Mouse (Mus musculus) neural tube, embryonic 13.5 days (tissue): ENCODE measurements around the gene Polr2i. TPM values are rescaled to one million over a fixed set of nuclear protein-coding genes. Genes with fewer than 3 reads are reported as not detected.
A peak's percentile ranks its signal among the peaks of the same experiment; 100 is the strongest.
"Not testable (repeated sequence)": the region's sequence is repeated elsewhere in the genome, so short reads cannot be mapped to it uniquely, and the experiment has no call there.

Experiments
- ATAC-seq: fragments of 200-750 bp; cut with Nextera tagmentation; 2 replicates; pipeline ENCODE4 v1.8.0; 2017; ENCODE audit warnings: low read depth, mild to moderate bottlenecking, moderate TSS enrichment, moderate library complexity
- H3K27ac ChIP-seq: fragments of 300-500 bp; sonication (generic); replicated peaks from 2 replicates; pipeline ENCODE4 v1.5.1; 2015; ENCODE audit warnings: moderate library complexity, mild to moderate bottlenecking, inconsistent platforms
- H3K27me3 ChIP-seq: fragments of 300-500 bp; sonication (generic); 2 replicates; pipeline ENCODE4 v1.6.1; 2015; ENCODE audit warnings: mild to moderate bottlenecking, inconsistent platforms
- H3K36me3 ChIP-seq: fragments of 300-500 bp; sonication (generic); 2 replicates; pipeline ENCODE4 v1.6.1; 2015; ENCODE audit warnings: mild to moderate bottlenecking, inconsistent platforms
- H3K4me1 ChIP-seq: fragments of 300-500 bp; sonication (generic); replicated peaks from 2 replicates; pipeline ENCODE4 v1.6.1; 2015; ENCODE audit warnings: inconsistent platforms
- H3K4me2 ChIP-seq: fragments of 300-500 bp; sonication (generic); 2 replicates; pipeline ENCODE4 v1.6.1; 2015; ENCODE audit warnings: inconsistent platforms, mild to moderate bottlenecking, moderate library complexity
- H3K4me3 ChIP-seq: fragments of 300-500 bp; sonication (generic); 2 replicates; pipeline ENCODE4 v1.5.1; 2015; ENCODE audit warnings: mild to moderate bottlenecking, inconsistent platforms
- H3K9ac ChIP-seq: fragments of 300-500 bp; sonication (generic); 2 replicates; pipeline ENCODE4 v1.6.1; 2015; ENCODE audit warnings: moderate library complexity, mild to moderate bottlenecking, inconsistent platforms
- H3K9me3 ChIP-seq: fragments of 300-500 bp; sonication (generic); 2 replicates; pipeline ENCODE4 v1.6.1; 2016; ENCODE audit warnings: inconsistent platforms
- WGBS: fragments of 180-500 bp; shearing (Covaris S2); methylation state at CpG from one replicate; pipeline ENCODE4 v1.1.7; 2015; 5-methylcytosine and 5-hydroxymethylcytosine counted together
- polyA plus RNA-seq: library from polyadenylated mRNA; unstranded; fragments of >200 nt; fragmentation: Nextera tagmentation; extraction: Ambion mirVana; gene quantifications from 2 replicates; pipeline ENCODE4 v1.2.1, GENCODE M21; 2015

Polr2i gene
- polyA plus RNA-seq, result 176 and 184 TPM in 2 replicates

GRCm38 (mm10) chr7:30231669-30232454, at the start of gene Polr2i, which contains the start of gene Tbcb:
Polr2i (plus strand) TSS chr7:30231948.
Tbcb (minus strand) TSS chr7:30232272.
- peak; percentile 94 for ATAC-seq
- Histone ChIP-seq H3K4me1 (peaks cover 23% of the 10 kb centered on the region), H3K36me3 (peaks cover 52% of the 10 kb centered on the region), H3K9ac (peak within 1 kb of the TSS; percentile 80), H3K27me3 (no peaks in the 10 kb centered on the region), H3K9me3 (no peaks in the 10 kb centered on the region), H3K27ac (peak within 1 kb of the TSS; percentile 97), H3K4me3 (peak within 1 kb of the TSS; percentile 70), H3K4me2 (peak within 1 kb of the TSS; percentile 72)
- WGBS, result under 1% methylated on average over 67 of the region's 67 CpGs

- H3K4me3 ChIP-seq, H3K4me2 ChIP-seq, ATAC-seq, H3K9ac ChIP-seq, H3K9me3 ChIP-seq, H3K27ac ChIP-seq, H3K27me3 ChIP-seq, H3K4me1 ChIP-seq: not testable (repeated sequence)
- 75% methylated on average over 6 of the region's 7 CpGs for WGBS
- H3K36me3 ChIP-seq, result peaks cover 43% of the 10 kb centered on the region
Observed at GRCm38 (mm10) chr7:30183189-30183588, 48.6 kb upstream of the Polr2i start.

GRCm38 (mm10) chr7:30183879-30184289, 47.9 kb upstream of the Polr2i start, which contains the start of gene Cox7a1:
Cox7a1 (plus strand) TSS chr7:30184144.
- peak within 1 kb of the TSS; percentile 47 for H3K4me2 ChIP-seq
- WGBS, result 1% methylated on average over 11 of the region's 11 CpGs
- H3K9ac ChIP-seq, result 0 out of 2 replicates have a peak within 1 kb of the TSS, but pooled peaks have one; percentile 22
- no peaks in the 10 kb centered on the region for H3K9me3 ChIP-seq
- peaks cover 9% of the 10 kb centered on the region for H3K4me1 ChIP-seq
- H3K36me3 ChIP-seq, result peaks cover 43% of the 10 kb centered on the region
- no peak within 1 kb of the TSS for H3K27ac ChIP-seq
- peak within 1 kb of the TSS; percentile 16; the same call in 1 of the 2 replicates for H3K4me3 ChIP-seq
- peak; percentile 30; the same call in 1 of the 2 replicates for ATAC-seq
- H3K27me3 ChIP-seq, result no peaks in the 10 kb centered on the region

DNA sequence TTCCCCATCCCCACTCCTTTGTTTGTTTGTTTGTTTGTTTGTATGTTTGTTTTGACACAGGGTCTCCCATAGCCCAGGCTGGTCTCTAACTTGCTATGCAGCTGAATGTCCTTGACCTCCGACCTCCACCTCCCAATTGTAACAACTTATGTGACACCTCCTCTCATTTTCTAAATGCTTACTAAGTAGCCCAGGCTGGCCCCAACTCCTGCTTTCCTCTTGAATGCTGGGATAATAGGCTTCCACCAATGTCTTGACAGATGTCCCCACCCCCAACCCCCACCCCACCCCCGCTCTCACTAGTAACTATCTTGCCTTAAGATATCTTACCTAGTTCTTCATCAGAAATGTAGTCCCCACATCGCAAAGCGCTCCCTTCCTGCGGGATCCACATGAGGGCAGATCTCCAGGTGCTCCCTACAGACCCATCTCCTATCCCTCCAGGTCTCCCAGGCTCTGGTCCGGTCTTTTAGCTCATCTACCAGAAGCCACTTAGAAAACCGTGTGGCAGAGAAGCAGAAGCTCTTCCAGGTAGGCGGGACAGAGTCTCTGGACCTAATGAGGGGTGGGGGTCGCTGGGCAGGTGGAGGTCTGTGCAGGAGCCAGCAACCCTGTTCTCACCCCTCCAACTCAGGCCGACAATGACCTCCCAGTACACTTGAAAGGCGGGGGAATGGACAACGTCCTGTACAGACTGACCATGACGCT, 47.0 kb upstream of the Polr2i start:
- H3K4me2 ChIP-seq, result 0 out of 2 replicates have a peak overlapping the region, but pooled peaks have one; percentile 47
- no peaks in the 10 kb centered on the region for H3K9me3 ChIP-seq
- 0 out of 2 replicates have a peak overlapping the region, but pooled peaks have one; percentile 22 for H3K9ac ChIP-seq
- H3K4me1 ChIP-seq, result peaks cover 9% of the 10 kb centered on the region
- H3K4me3 ChIP-seq, result no peak overlapping the region
- no peak for ATAC-seq
- WGBS, result 71% methylated on average over 13 of the region's 13 CpGs
- H3K27ac ChIP-seq, result no peak overlapping the region
- H3K36me3 ChIP-seq, result peaks cover 49% of the 10 kb centered on the region
- H3K27me3 ChIP-seq, result no peaks in the 10 kb centered on the region

DNA sequence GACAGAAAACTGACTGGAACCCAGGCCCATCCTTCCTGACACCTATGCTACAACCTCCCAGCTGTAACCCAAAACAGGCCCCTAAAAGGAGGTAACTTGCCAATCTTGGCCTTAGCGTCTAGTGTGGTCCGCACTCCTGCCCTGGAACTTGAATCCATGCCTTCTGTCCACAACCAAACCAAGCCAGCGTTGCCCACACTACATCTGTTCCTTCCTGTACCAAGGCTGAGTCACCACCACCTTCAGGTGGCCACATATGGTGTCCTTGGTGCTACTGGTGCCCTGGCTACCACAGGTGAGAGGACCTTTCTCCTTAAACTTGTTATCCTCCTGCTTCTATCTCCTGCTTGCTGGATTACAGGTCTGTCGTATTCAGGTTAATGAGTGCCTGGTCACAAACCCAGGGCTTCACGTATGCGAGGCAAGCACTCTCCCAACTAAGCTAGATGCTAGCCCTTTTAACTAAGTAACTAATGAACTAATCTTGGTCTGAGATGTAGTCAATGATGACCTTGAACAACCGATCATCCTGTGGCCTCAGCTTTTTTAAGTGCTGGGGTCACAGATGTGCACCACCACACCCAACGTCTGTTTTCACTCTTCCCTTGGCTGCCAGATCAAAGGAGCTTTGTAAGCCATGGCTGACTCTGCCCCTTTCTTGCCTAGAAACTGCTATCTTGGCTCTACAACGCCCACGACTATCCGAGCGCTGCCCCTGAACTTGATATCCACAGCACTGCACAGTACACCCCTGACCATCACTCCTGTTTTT, 43.2 kb upstream of the Polr2i start:
- H3K9ac ChIP-seq, result no peak overlapping the region
- H3K4me1 ChIP-seq, result peaks cover 22% of the 10 kb centered on the region
- H3K27me3 ChIP-seq, result no peaks in the 10 kb centered on the region
- H3K36me3 ChIP-seq, result peaks cover 75% of the 10 kb centered on the region
- H3K4me2 ChIP-seq, result no peak overlapping the region
- no peak overlapping the region for H3K27ac ChIP-seq
- no peaks in the 10 kb centered on the region for H3K9me3 ChIP-seq
- 85% methylated on average over 12 of the region's 12 CpGs for WGBS
- ATAC-seq, result no peak
- no peak overlapping the region for H3K4me3 ChIP-seq

DNA sequence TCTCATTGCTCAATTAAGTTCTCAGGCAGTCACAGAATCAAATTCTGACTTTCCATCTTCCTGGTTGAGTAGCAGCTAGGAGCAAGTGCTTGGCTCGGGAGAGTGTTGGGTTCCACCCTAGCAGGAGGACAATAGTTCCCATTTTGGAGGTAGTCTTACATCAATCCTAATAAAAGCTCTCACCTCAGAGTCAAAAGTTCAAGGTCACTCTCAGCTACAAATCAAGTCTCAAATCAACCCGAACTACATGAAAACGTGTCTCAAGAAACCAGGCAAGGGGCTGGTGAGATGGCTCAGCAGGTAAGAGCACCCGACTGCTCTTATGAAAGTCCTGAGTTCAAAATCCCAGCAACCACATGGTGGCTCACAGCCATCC, 42.6 kb upstream of the Polr2i start:
- WGBS, result 80% methylated on average over 4 of the region's 4 CpGs
- Histone ChIP-seq H3K27ac (no peak overlapping the region), H3K27me3 (no peaks in the 10 kb centered on the region), H3K9ac (no peak overlapping the region), H3K4me1 (peaks cover 18% of the 10 kb centered on the region), H3K36me3 (peaks cover 75% of the 10 kb centered on the region), H3K4me2 (no peak overlapping the region), H3K4me3 (no peak overlapping the region), H3K9me3 (no peaks in the 10 kb centered on the region)
- ATAC-seq, result no peak

- no peak overlapping the region for H3K4me3 ChIP-seq
- H3K9me3 ChIP-seq, result no peaks in the 10 kb centered on the region
- WGBS, result 94% methylated on average over 12 of the region's 12 CpGs
- H3K4me1 ChIP-seq, result peaks cover 20% of the 10 kb centered on the region
- H3K9ac ChIP-seq, result no peak overlapping the region
- H3K36me3 ChIP-seq, result peaks cover 54% of the 10 kb centered on the region
- H3K27me3 ChIP-seq, result no peaks in the 10 kb centered on the region
- H3K4me2 ChIP-seq, result no peak overlapping the region
- ATAC-seq, result no peak
- H3K27ac ChIP-seq, result no peak overlapping the region
Observed at GRCm38 (mm10) chr7:30192088-30192487, 39.7 kb upstream of the Polr2i start.

DNA sequence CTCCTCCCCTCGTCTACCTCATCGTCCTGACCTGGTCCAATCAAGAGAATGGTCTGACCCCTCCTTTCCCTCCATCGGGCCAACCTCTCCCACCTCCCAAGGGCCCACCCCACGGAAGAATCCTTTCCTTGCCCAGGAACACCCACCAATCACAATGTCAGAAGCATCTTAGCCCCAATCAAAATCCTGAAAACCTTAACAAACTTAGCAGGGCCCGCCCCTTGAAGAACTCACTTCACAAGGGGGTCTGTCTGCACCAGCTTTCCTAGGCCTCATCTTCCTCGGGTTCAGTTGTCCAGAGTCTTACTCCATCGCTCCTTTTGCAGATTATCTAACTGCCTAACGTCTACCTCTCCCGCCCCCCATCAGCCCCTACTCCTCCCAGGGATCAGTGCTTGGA, 38.7 kb upstream of the Polr2i start:
- H3K4me2 ChIP-seq, result peak overlapping the region; percentile 88
- no peak for ATAC-seq
- 17% methylated on average over 9 of the region's 9 CpGs for WGBS

DNA sequence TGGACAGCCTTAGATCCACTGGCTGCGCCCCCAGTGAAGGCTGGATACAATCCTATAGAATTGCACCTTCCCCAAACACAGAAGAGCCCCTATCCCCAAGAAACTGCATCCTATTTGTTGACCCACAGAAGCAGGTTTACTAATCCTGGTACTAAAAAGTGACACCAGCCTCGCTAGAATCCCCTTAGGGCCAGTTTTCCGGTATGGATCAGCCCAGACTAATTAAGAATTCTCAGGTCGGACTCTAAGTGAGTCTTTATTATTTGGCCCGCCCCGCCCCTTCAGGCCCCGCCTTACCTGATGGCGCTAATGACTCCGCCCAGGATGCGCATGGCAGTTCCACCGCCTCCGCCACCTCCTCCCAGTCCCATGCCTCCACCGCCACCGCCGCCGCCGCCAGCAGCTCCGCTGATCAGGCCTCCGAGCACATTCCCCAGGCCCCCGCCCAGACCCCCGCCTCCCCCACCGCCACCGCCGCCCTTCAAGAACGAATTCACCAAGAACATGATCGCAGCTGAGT, 38.1 kb upstream of the Polr2i start:
- H3K27me3 ChIP-seq, result no peaks in the 10 kb centered on the region
- peak; percentile 68 for ATAC-seq
- H3K4me2 ChIP-seq, result peak overlapping the region; percentile 88
- peak overlapping the region; percentile 85 for H3K4me3 ChIP-seq
- H3K9ac ChIP-seq, result peak overlapping the region; percentile 91
- H3K36me3 ChIP-seq, result peaks cover 38% of the 10 kb centered on the region
- WGBS, result under 1% methylated on average over 21 of the region's 26 CpGs
- no peaks in the 10 kb centered on the region for H3K9me3 ChIP-seq
- H3K4me1 ChIP-seq, result peaks cover 24% of the 10 kb centered on the region
- H3K27ac ChIP-seq, result peak overlapping the region; percentile 85

More for the DNA sequence above, 38.7 kb upstream of the Polr2i start:
- Histone ChIP-seq H3K36me3 (peaks cover 44% of the 10 kb centered on the region), H3K9me3 (no peaks in the 10 kb centered on the region), H3K9ac (peak overlapping the region; percentile 91), H3K4me3 (peak overlapping the region; percentile 85), H3K4me1 (peaks cover 20% of the 10 kb centered on the region), H3K27me3 (no peaks in the 10 kb centered on the region), H3K27ac (peak overlapping the region; percentile 85)

DNA sequence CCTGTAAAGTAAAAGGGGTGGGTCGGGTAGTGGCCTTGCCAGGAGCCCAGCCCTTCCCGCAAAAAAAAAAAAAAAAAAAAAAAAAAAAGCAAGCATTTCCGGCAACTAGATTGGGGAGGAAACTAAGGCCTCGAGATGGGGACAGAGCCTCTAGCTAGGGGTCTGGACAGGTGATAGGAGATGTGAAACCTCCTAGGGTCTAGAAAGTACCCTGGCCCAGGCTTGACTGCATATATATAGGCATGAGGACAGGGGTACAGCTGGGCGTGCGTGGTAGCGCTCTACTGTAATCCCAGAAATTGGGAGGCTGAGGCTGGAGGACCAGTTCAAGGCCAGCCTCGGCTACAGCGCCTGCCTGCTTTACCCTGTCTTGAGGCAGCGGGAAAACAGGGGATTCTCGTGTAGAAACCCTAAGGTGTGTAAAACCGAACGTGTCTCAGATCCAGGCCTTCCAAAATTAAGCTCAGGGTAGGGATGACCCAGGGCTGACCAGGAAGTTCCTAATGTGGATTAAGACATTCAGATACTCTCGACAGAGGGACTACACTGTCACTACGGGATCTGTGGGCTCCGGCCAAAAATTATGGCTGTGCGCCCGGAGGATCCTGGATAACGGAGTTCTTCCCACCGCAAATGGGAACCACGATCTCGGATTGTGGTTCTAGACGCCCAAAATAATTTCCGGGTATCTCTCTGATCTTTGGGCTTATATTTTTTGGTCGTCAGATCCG, 37.5 kb upstream of the Polr2i start:
- no peaks in the 10 kb centered on the region for H3K9me3 ChIP-seq
- ATAC-seq, result peak; percentile 33
- H3K36me3 ChIP-seq, result peaks cover 32% of the 10 kb centered on the region
- H3K4me2 ChIP-seq, result peak overlapping the region; percentile 88
- no peaks in the 10 kb centered on the region for H3K27me3 ChIP-seq
- H3K27ac ChIP-seq, result peak overlapping the region; percentile 85
- H3K4me3 ChIP-seq, result peak overlapping the region; percentile 85
- peak overlapping the region; percentile 91 for H3K9ac ChIP-seq
- WGBS, result under 1% methylated on average over 26 of the region's 26 CpGs
- H3K4me1 ChIP-seq, result peaks cover 26% of the 10 kb centered on the region

DNA sequence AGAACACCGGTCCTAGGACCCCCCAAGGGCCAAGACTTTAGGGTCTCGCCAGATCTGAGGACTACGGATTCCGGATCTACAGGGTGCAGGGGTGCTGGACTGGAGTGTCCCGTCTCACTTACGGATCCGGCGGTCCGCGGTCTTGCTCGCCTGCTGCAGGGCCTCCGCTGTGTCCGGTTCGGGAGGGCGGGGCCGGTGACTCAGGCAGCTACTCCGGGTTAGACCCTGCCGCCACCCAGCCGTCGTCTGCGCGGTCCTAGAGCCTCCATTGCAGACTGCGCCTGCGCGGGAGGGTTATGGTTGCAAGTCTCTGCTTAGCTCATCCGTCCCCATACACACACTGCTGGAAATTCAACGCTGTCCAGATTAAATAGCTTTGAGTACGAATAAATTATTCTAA, 36.9 kb upstream of the Polr2i start:
- peak; percentile 89 for ATAC-seq
- Histone ChIP-seq H3K36me3 (peaks cover 27% of the 10 kb centered on the region), H3K9ac (peak overlapping the region; percentile 91), H3K4me2 (peak overlapping the region; percentile 88), H3K27me3 (no peaks in the 10 kb centered on the region), H3K9me3 (no peaks in the 10 kb centered on the region), H3K4me1 (peaks cover 26% of the 10 kb centered on the region), H3K27ac (peak overlapping the region; percentile 85), H3K4me3 (peak overlapping the region; percentile 85)
- WGBS, result under 1% methylated on average over 28 of the region's 28 CpGs
